Mouse (Mus musculus) forebrain, embryonic 12.5 days (tissue): Measurements from ENCODE around the gene Kpna6. TPM values are rescaled to one million over a fixed set of nuclear protein-coding genes. Genes with fewer than 3 reads are reported as not detected.

Source experiments
- ATAC-seq: fragments of 200-750 bp; cut with Nextera tagmentation; 2 replicates; pipeline ENCODE4 v1.8.0; 2017; ENCODE audit warnings: moderate TSS enrichment; ENCODE audit not compliant: low FRiP score
- H3K27ac ChIP-seq: fragments of 300-500 bp; sonication (generic); 2 replicates; pipeline ENCODE4 v1.5.1; 2016; ENCODE audit warnings: mild to moderate bottlenecking
- H3K27me3 ChIP-seq: fragments of 300-500 bp; sonication (generic); 2 replicates; pipeline ENCODE4 v1.6.1; 2016; ENCODE audit warnings: mild to moderate bottlenecking
- H3K36me3 ChIP-seq: fragments of 300-500 bp; sonication (generic); replicated peaks from 2 replicates; pipeline ENCODE4 v1.6.1; 2016; ENCODE audit warnings: mild to moderate bottlenecking
- H3K4me1 ChIP-seq: fragments of 300-500 bp; sonication (generic); 2 replicates; pipeline ENCODE4 v1.6.1; 2016
- H3K4me2 ChIP-seq: fragments of 300-500 bp; sonication (generic); 2 replicates; pipeline ENCODE4 v1.6.1; 2016; ENCODE audit warnings: mild to moderate bottlenecking, moderate library complexity
- H3K4me3 ChIP-seq: fragments of 300-500 bp; sonication (generic); replicated peaks from 2 replicates; pipeline ENCODE4 v1.5.1; 2016; ENCODE audit warnings: mild to moderate bottlenecking
- H3K9ac ChIP-seq: fragments of 300-500 bp; sonication (generic); 2 replicates; pipeline ENCODE4 v1.6.1; 2016; ENCODE audit warnings: mild to moderate bottlenecking
- H3K9me3 ChIP-seq: fragments of 300-500 bp; sonication (generic); 2 replicates; pipeline ENCODE4 v1.6.1; 2016
- WGBS: fragments of 180-500 bp; shearing (Covaris S2); methylation state at CpG from one replicate; pipeline ENCODE4 v1.1.7; 2016; 5-methylcytosine and 5-hydroxymethylcytosine counted together
- polyA plus RNA-seq: library from polyadenylated mRNA; unstranded; fragments of >200 nt; fragmentation: Nextera tagmentation; extraction: Ambion mirVana; gene quantifications from 2 replicates; pipeline ENCODE4 v1.2.1, GENCODE M21; 2016

Gene Kpna6
- polyA plus RNA-seq, 1 experiment from 2014 or later, result 13.6 TPM

DNA sequence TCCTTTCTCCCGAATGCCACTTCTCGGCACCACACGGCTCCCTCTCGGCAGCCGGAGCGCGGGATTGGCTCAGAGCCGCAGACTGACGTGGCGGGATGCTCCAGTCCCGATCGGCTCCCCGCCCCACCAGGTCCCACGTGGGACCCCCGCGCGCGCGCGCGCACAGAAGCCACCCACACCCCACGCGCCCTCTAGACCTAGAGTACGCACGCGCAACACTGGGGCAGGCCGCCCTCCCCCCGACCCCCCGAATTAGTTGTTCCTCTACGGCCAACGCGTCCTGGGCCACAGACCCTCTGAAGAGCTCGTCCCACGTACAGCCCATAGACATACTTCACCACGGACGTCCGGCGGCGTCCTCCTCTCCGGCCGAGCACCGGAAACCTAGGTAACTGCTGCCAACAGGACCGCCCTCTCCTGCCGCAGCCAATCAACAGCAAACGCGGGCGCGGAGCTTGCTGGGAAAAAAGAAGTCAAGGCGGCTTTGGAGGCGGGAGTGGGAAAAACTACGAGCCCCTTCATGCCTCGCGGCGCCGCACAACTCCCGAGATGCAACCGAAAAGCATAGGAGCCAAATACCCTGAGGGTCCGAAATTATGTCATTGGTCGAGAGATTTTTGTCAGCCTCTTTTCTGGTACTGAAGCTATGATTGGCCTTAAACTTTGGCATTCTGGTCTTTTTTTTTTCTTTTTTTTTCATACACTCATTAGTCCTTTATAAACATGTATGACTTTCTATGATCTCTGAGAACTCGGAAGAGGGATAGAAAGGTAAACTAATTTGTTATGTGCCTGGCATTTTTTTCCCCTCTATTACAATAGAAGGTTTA, 31.7 kb downstream of the Kpna6 start, which contains the start of gene Txlna:
Gene Txlna (minus strand): TSS at position 428 of the 830 bp plus-strand sequence.
- under 1% methylated on average over 60 of the region's 60 CpGs for WGBS
- Histone ChIP-seq H3K4me2 (peak within 1 kb of the TSS; percentile 74), H3K4me3 (peak within 1 kb of the TSS; percentile 56), H3K4me1 (peaks cover 28% of the 10 kb centered on the region), H3K27me3 (no peaks in the 10 kb centered on the region), H3K36me3 (peaks cover 53% of the 10 kb centered on the region), H3K27ac (peak within 1 kb of the TSS; percentile 93), H3K9ac (peak within 1 kb of the TSS; percentile 78), H3K9me3 (no peaks in the 10 kb centered on the region)
- peak; percentile 97 for ATAC-seq

DNA sequence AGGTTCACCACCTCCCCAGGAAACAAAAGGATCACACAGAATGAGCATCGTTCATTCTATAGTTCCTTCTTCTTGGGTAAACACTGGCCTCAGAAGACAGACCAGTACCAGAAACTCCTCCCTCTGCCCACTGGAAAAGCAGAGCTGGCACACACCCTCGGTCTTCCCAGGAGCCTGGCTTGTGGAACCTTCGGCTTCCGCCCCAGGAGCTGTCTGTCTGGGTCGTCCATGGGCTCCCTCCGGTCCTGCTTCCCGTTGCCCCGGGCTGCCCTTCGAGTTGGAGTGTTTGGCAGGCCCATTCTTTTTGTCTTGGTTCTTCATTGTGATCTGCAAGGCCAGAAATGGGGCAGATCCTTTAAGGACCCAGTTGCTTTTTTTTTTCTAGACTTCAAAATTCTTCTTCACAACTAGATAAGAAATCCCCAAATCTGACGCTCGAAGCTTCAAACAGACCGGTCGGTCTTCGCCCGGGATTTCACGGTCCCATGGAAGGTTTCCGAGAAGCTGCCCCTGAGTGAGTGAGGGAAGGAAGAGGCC, 32.4 kb downstream of the Kpna6 start:
- Histone ChIP-seq H3K4me2 (peak overlapping the region; percentile 74), H3K27ac (peak overlapping the region; percentile 93), H3K9me3 (no peaks in the 10 kb centered on the region), H3K27me3 (no peaks in the 10 kb centered on the region), H3K36me3 (peaks cover 51% of the 10 kb centered on the region), H3K4me3 (peak overlapping the region; percentile 56), H3K4me1 (peaks cover 28% of the 10 kb centered on the region), H3K9ac (peak overlapping the region; percentile 78)
- ATAC-seq, result no peak
- WGBS, result 7% methylated on average over 17 of the region's 17 CpGs

DNA sequence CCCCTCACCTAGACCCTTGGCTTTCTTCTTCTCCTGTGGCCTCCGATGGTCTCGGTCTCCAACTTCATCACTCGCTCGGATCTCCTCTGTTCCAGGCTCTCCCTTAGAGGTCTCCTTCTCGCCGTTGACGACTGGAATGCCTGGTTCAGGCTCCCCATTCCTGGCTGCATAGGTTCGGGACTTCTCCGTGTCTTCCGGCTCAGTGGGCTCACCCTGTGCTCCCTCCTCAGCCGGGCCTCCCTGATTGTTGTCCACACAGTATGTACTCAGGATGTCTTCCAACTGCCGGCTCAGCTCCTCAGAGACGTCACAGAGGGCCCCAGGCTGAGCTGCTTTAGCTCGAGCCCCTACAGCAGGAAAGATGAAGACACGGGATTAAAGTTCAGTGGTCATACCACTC, 33.3 kb downstream of the Kpna6 start:
- Histone ChIP-seq H3K27ac (no peak overlapping the region), H3K27me3 (no peaks in the 10 kb centered on the region), H3K4me2 (peak overlapping the region; percentile 74), H3K9ac (peak overlapping the region; percentile 78), H3K4me1 (peaks cover 28% of the 10 kb centered on the region), H3K36me3 (peaks cover 53% of the 10 kb centered on the region), H3K9me3 (no peaks in the 10 kb centered on the region), H3K4me3 (peak overlapping the region; percentile 56)
- ATAC-seq, result no peak
- 85% methylated on average over 15 of the region's 15 CpGs for WGBS

GRCm38 (mm10) chr4:129633852-129634251, 38.7 kb downstream of the Kpna6 start:
- ATAC-seq, result no peak
- Histone ChIP-seq H3K4me3 (no peak overlapping the region), H3K36me3 (peaks cover 95% of the 10 kb centered on the region), H3K9me3 (no peaks in the 10 kb centered on the region), H3K27me3 (no peaks in the 10 kb centered on the region), H3K27ac (no peak overlapping the region), H3K4me1 (peaks cover 12% of the 10 kb centered on the region), H3K9ac (no peak overlapping the region), H3K4me2 (no peak overlapping the region)
- WGBS, result 96% methylated on average over 6 of the region's 6 CpGs

GRCm38 (mm10) chr4:129631867-129632266, 40.7 kb downstream of the Kpna6 start:
- WGBS, result 92% methylated on average over 12 of the region's 12 CpGs
- Histone ChIP-seq H3K4me2 (no peak overlapping the region), H3K4me1 (peaks cover 3% of the 10 kb centered on the region; the same call in 1 of the 2 replicates), H3K27me3 (no peaks in the 10 kb centered on the region), H3K36me3 (peaks cover 98% of the 10 kb centered on the region), H3K4me3 (no peak overlapping the region), H3K9ac (0 out of 2 replicates have a peak overlapping the region, but pooled peaks have one; percentile 4), H3K9me3 (no peaks in the 10 kb centered on the region), H3K27ac (no peak overlapping the region)
- ATAC-seq, result no peak

- WGBS, result 88% methylated on average over 4 of the region's 4 CpGs
- Histone ChIP-seq H3K4me2 (no peak overlapping the region), H3K27me3 (no peaks in the 10 kb centered on the region), H3K9me3 (no peaks in the 10 kb centered on the region), H3K9ac (no peak overlapping the region), H3K4me3 (no peak overlapping the region), H3K27ac (no peak overlapping the region), H3K4me1 (peaks cover 3% of the 10 kb centered on the region; the same call in 1 of the 2 replicates), H3K36me3 (peaks cover 98% of the 10 kb centered on the region)
- no peak for ATAC-seq
Measured at GRCm38 (mm10) chr4:129630944-129631343, 41.6 kb downstream of the Kpna6 start.

DNA sequence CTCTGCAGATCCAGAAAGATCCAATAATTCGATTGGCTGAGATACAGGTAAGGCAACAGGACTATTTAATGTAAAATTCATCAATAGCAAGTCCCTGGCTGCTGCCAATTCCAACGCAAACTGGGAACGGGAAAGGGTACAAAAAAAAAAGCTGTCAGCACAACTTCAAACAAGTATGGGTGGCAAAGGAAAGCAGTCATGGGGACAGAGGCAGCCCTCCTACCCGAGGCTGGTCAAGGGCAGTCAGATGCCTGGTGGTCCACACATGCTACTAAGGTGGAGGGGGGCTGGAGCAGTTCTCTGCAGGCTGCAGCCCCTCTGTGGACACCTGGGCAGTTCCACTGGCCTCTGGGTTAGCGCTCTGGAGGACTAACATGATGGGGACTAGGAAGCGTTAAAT, 46.5 kb downstream of the Kpna6 start:
- no peak overlapping the region for H3K4me3 ChIP-seq
- ATAC-seq, result no peak
- peaks cover 33% of the 10 kb centered on the region for H3K4me1 ChIP-seq
- 78% methylated on average over 6 of the region's 6 CpGs for WGBS
- no peaks in the 10 kb centered on the region for H3K9me3 ChIP-seq
- H3K4me2 ChIP-seq, result no peak overlapping the region
- no peaks in the 10 kb centered on the region for H3K27me3 ChIP-seq
- H3K36me3 ChIP-seq, result peaks cover 52% of the 10 kb centered on the region
- H3K27ac ChIP-seq, result no peak overlapping the region
- H3K9ac ChIP-seq, result no peak overlapping the region

- Histone ChIP-seq H3K4me2 (peak overlapping the region; percentile 82; the same call in 1 of the 2 replicates), H3K9ac (0 out of 2 replicates have a peak overlapping the region, but pooled peaks have one; percentile 84), H3K4me3 (no peak overlapping the region), H3K9me3 (no peaks in the 10 kb centered on the region), H3K27me3 (no peaks in the 10 kb centered on the region), H3K4me1 (peaks cover 32% of the 10 kb centered on the region), H3K27ac (peak overlapping the region; percentile 91), H3K36me3 (peaks cover 47% of the 10 kb centered on the region)
- WGBS, result 44% methylated on average over 4 of the region's 4 CpGs
- ATAC-seq, result no peak
Measured at GRCm38 (mm10) chr4:129625496-129625895, 47.1 kb downstream of the Kpna6 start.

DNA sequence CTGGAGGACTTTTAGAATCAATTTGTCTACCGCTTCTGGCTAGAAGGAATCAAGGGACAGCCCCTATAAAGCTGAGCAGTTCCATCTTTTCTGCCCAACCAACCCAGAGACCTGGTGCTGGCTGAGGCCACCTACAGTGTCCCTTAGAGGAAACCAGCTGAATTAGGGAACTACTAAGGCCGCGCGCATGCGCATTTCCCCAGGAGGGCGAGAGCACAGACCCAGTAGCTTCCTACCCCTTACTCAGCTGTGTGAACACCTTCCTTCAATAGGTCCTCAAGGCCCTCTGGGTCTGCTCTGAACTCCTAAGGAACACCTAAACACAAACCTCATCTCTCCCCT, 47.6 kb downstream of the Kpna6 start:
- H3K27me3 ChIP-seq, result no peaks in the 10 kb centered on the region
- peaks cover 32% of the 10 kb centered on the region for H3K4me1 ChIP-seq
- H3K4me3 ChIP-seq, result peak overlapping the region; percentile 66
- WGBS, result 3% methylated on average over 6 of the region's 6 CpGs
- peaks cover 42% of the 10 kb centered on the region for H3K36me3 ChIP-seq
- H3K27ac ChIP-seq, result peak overlapping the region; percentile 91
- ATAC-seq, result peak; percentile 40
- no peaks in the 10 kb centered on the region for H3K9me3 ChIP-seq
- H3K9ac ChIP-seq, result peak overlapping the region; percentile 84
- peak overlapping the region; percentile 82 for H3K4me2 ChIP-seq

GRCm38 (mm10) chr4:129624281-129625028, 48.1 kb downstream of the Kpna6 start:
- WGBS, result 2% methylated on average over 18 of the region's 18 CpGs
- peak overlapping the region; percentile 84 for H3K9ac ChIP-seq
- H3K4me3 ChIP-seq, result peak overlapping the region; percentile 66
- H3K36me3 ChIP-seq, result peaks cover 36% of the 10 kb centered on the region
- no peaks in the 10 kb centered on the region for H3K9me3 ChIP-seq
- ATAC-seq, result peak; percentile 90
- peaks cover 32% of the 10 kb centered on the region for H3K4me1 ChIP-seq
- H3K27ac ChIP-seq, result peak overlapping the region; percentile 91
- H3K27me3 ChIP-seq, result no peaks in the 10 kb centered on the region
- peak overlapping the region; percentile 82 for H3K4me2 ChIP-seq

GRCm38 (mm10) chr4:129623681-129624091, 48.9 kb downstream of the Kpna6 start, which contains the start of gene Ccdc28b:
Ccdc28b (minus strand) TSS chr4:129623947.
- Histone ChIP-seq H3K27me3 (no peaks in the 10 kb centered on the region), H3K9ac (peak within 1 kb of the TSS; percentile 84), H3K4me1 (peaks cover 32% of the 10 kb centered on the region), H3K4me3 (peak within 1 kb of the TSS; percentile 66), H3K27ac (peak within 1 kb of the TSS; percentile 91), H3K9me3 (no peaks in the 10 kb centered on the region), H3K36me3 (peaks cover 29% of the 10 kb centered on the region), H3K4me2 (peak within 1 kb of the TSS; percentile 82)
- peak; percentile 45 for ATAC-seq
- WGBS, result under 1% methylated on average over 10 of the region's 10 CpGs
